Mouse (Mus musculus) MEL (cell line): ENCODE measurements around the gene Snapin. TPM values are rescaled to one million over a fixed set of nuclear protein-coding genes. Genes with fewer than 3 reads are reported as not detected.
A peak's percentile ranks its signal among the peaks of the same experiment; 100 is the strongest.

Experiments used
- DNase-seq: peaks from one replicate; pipeline ENCODE4 v3.0.0; 2011; ENCODE audit warnings: low read depth, low spot score
- H3K27ac ChIP-seq: 2 replicates; pipeline ENCODE4 v1.5.1; 2012; ENCODE audit warnings: low read depth, mild to moderate bottlenecking, control low read depth, low read length, moderate library complexity; ENCODE audit not compliant: control insufficient read depth
- H3K27me3 ChIP-seq, 2 experiments: fragments of 150-350 bp in 1 of 2; sonication (generic) in 1 of 2; 2 replicates each; pipeline ENCODE4 v1.6.1; 2012; ENCODE audit warnings: low read length in 2 of 2, mild to moderate bottlenecking in 2 of 2, improper control_type of control experiment in 1 of 2, moderate library complexity in 1 of 2; ENCODE audit not compliant: insufficient read depth in 2 of 2, control insufficient read depth in 1 of 2
- H3K36me3 ChIP-seq, 2 experiments: 2 replicates each; pipeline ENCODE4 v1.6.1; 2012 to 2014; ENCODE audit warnings: low read length in 2 of 2, improper control_type of control experiment in 1 of 2, inconsistent platforms in 1 of 2, mild to moderate bottlenecking in 1 of 2; ENCODE audit not compliant: insufficient read depth in 2 of 2, control insufficient read depth in 1 of 2
- H3K4me1 ChIP-seq, 2 experiments: fragments of 150-350 bp in 1 of 2; sonication (generic) in 1 of 2; 2 replicates each; pipeline ENCODE4 v1.6.1; 2012; ENCODE audit warnings: low read length in 2 of 2, improper control_type of control experiment in 1 of 2, mild to moderate bottlenecking in 1 of 2; ENCODE audit not compliant: insufficient read depth in 2 of 2, control insufficient read depth in 1 of 2
- H3K4me3 ChIP-seq, 2 experiments: fragments of 150-350 bp in 1 of 2; sonication (generic) in 1 of 2; 2 replicates each; pipeline ENCODE4 v1.5.1; 2012; ENCODE audit warnings: low read depth in 2 of 2, low read length in 2 of 2, mild to moderate bottlenecking in 2 of 2, moderate library complexity in 2 of 2, control low read depth in 1 of 2, improper control_type of control experiment in 1 of 2; ENCODE audit not compliant: control insufficient read depth in 1 of 2, insufficient read depth in 1 of 2
- H3K79me2 ChIP-seq: 2 replicates; pipeline ENCODE4 v1.6.1; 2012; ENCODE audit warnings: mild to moderate bottlenecking, low read length, moderate library complexity; ENCODE audit not compliant: control insufficient read depth, poor library complexity, insufficient read depth
- H3K9ac ChIP-seq: 2 replicates; pipeline ENCODE4 v1.6.1; 2012; ENCODE audit warnings: low read depth, mild to moderate bottlenecking, control low read depth, low read length, moderate library complexity; ENCODE audit not compliant: control insufficient read depth, poor library complexity, severe bottlenecking
- H3K9me3 ChIP-seq: fragments of 150-350 bp; sonication (generic); replicated peaks from 2 replicates; pipeline ENCODE4 v1.6.1; 2012; ENCODE audit warnings: mild to moderate bottlenecking, low read length, improper control_type of control experiment, moderate library complexity; ENCODE audit not compliant: insufficient read depth
- BHLHE40 ChIP-seq: IDR thresholded peaks from 2 replicates; pipeline ENCODE4 v1.6.1; 2012; ENCODE audit warnings: low read depth, mild to moderate bottlenecking, inconsistent platforms, low read length, improper control_type of control experiment, borderline replicate concordance
- CHD1 ChIP-seq: IDR thresholded peaks from 2 replicates; pipeline ENCODE4 v1.6.1; 2012; ENCODE audit warnings: low read depth, mild to moderate bottlenecking, inconsistent platforms, low read length, improper control_type of control experiment
- CHD2 ChIP-seq: IDR thresholded peaks from 2 replicates; pipeline ENCODE4 v1.6.1; 2011; ENCODE audit warnings: low read length, improper control_type of control experiment
- CTCF ChIP-seq, 3 experiments: IDR thresholded peaks in 2 of 3; conservative IDR thresholded peaks in 1 of 3; 2 replicates each; pipeline ENCODE4 v1.5.1; 2011 to 2012; ENCODE audit warnings: low read length in 3 of 3, low read depth in 2 of 3, mild to moderate bottlenecking in 2 of 3, improper control_type of control experiment in 1 of 3, inconsistent platforms in 1 of 3, mixed read lengths in 1 of 3, moderate library complexity in 1 of 3; ENCODE audit not compliant: control insufficient read depth in 1 of 3, insufficient read depth in 1 of 3, poor library complexity in 1 of 3, severe bottlenecking in 1 of 3
- EP300 ChIP-seq, 2 experiments: IDR thresholded peaks; 2 replicates each; pipeline ENCODE4 v1.6.1; 2011; ENCODE audit warnings: improper control_type of control experiment in 2 of 2, low read length in 2 of 2, low read depth in 1 of 2, mild to moderate bottlenecking in 1 of 2
- ETS1 ChIP-seq: IDR thresholded peaks from 2 replicates; pipeline ENCODE4 v1.6.1; 2012; ENCODE audit warnings: low read depth, mild to moderate bottlenecking, inconsistent platforms, low read length, improper control_type of control experiment, moderate library complexity
- HCFC1 ChIP-seq: IDR thresholded peaks from 2 replicates; pipeline ENCODE4 v1.6.1; 2012; ENCODE audit warnings: low read depth, mild to moderate bottlenecking, inconsistent platforms, low read length, improper control_type of control experiment, moderate library complexity
- JUND ChIP-seq: IDR thresholded peaks from 2 replicates; pipeline ENCODE4 v1.6.1; 2011; ENCODE audit warnings: low read depth, mild to moderate bottlenecking, improper control_type of control experiment, low read length
- KAT2A ChIP-seq: conservative IDR thresholded peaks from 2 replicates; pipeline ENCODE4 v1.6.1; 2012; ENCODE audit warnings: low read depth, low read length, improper control_type of control experiment, inconsistent platforms
- MAFK ChIP-seq: IDR thresholded peaks from 2 replicates; pipeline ENCODE4 v1.6.1; 2011; ENCODE audit warnings: low read depth, mild to moderate bottlenecking, low read length, improper control_type of control experiment, borderline replicate concordance
- MAZ ChIP-seq: IDR thresholded peaks from 2 replicates; pipeline ENCODE4 v1.6.1; 2012; ENCODE audit warnings: low read depth, mild to moderate bottlenecking, inconsistent platforms, low read length, improper control_type of control experiment
- MXI1 ChIP-seq: IDR thresholded peaks from 2 replicates; pipeline ENCODE4 v1.6.1; 2011; ENCODE audit warnings: mild to moderate bottlenecking, low read depth, low read length, improper control_type of control experiment
- MYB ChIP-seq: IDR thresholded peaks from 2 replicates; pipeline ENCODE4 v1.6.1; 2011; ENCODE audit warnings: mild to moderate bottlenecking, low read depth, low read length, improper control_type of control experiment
- NELFE ChIP-seq: IDR thresholded peaks from 2 replicates; pipeline ENCODE4 v1.6.1; 2011; ENCODE audit warnings: low read depth, low read length, improper control_type of control experiment
- POLR2A ChIP-seq, 2 experiments: IDR thresholded peaks; 2 replicates each; pipeline ENCODE4 v1.6.1; 2011 to 2012; ENCODE audit warnings: low read length in 2 of 2, mild to moderate bottlenecking in 2 of 2, control low read depth in 1 of 2, improper control_type of control experiment in 1 of 2, low read depth in 1 of 2, moderate library complexity in 1 of 2; ENCODE audit not compliant: control insufficient read depth in 1 of 2, insufficient read depth in 1 of 2, poor library complexity in 1 of 2
- POLR2AphosphoS2 ChIP-seq: IDR thresholded peaks from 2 replicates; pipeline ENCODE4 v1.6.1; 2011; ENCODE audit warnings: low read length, improper control_type of control experiment
- POLR2AphosphoS5 ChIP-seq: IDR thresholded peaks from 2 replicates; pipeline ENCODE4 v1.6.1; 2012; ENCODE audit warnings: low read depth, borderline replicate concordance, mild to moderate bottlenecking, inconsistent platforms, low read length, moderate library complexity, mixed read lengths
- RAD21 ChIP-seq: IDR thresholded peaks from 2 replicates; pipeline ENCODE4 v1.6.1; 2011; ENCODE audit warnings: mild to moderate bottlenecking, low read depth, low read length, improper control_type of control experiment
- TAL1 ChIP-seq: IDR thresholded peaks from 2 replicates; pipeline ENCODE4 v1.6.1; 2012; ENCODE audit warnings: mild to moderate bottlenecking, inconsistent platforms, low read length, moderate library complexity, mixed read lengths
- TBP ChIP-seq: IDR thresholded peaks from 2 replicates; pipeline ENCODE4 v1.8.0; 2011; ENCODE audit warnings: low read depth, low read length, improper control_type of control experiment
- TCF12 ChIP-seq: IDR thresholded peaks from 2 replicates; pipeline ENCODE4 v1.6.1; 2014; ENCODE audit warnings: low read depth, mild to moderate bottlenecking, inconsistent platforms, low read length, improper control_type of control experiment, moderate library complexity
- UBTF ChIP-seq: IDR thresholded peaks from 2 replicates; pipeline ENCODE4 v1.6.1; 2012; ENCODE audit warnings: low read depth, mild to moderate bottlenecking, inconsistent platforms, low read length, improper control_type of control experiment, moderate library complexity, borderline replicate concordance; ENCODE audit not compliant: insufficient read depth
- ZKSCAN1 ChIP-seq: IDR thresholded peaks from 2 replicates; pipeline ENCODE4 v1.6.1; 2012; ENCODE audit warnings: low read depth, mild to moderate bottlenecking, inconsistent platforms, low read length, improper control_type of control experiment, moderate library complexity
- ZNF384 ChIP-seq: IDR thresholded peaks from 2 replicates; pipeline ENCODE4 v1.6.1; 2012; ENCODE audit warnings: low read depth, mild to moderate bottlenecking, inconsistent platforms, low read length, improper control_type of control experiment
- polyA plus RNA-seq, 2 experiments: library from polyadenylated mRNA; stranded (reverse) in 1 of 2; unstranded in 1 of 2; fragments of >175 nt in 1 of 2; fragments of >200 nt in 1 of 2; gene quantifications; 2 replicates each; pipeline versions ENCODE4 v1.2.1 to v1.2.4; 2012; ENCODE audit warnings: low replicate concordance in 2 of 2, low read depth in 1 of 2; ENCODE audit not compliant: insufficient read length in 2 of 2, insufficient read depth in 1 of 2, missing spikeins in 1 of 2
- total RNA-seq: library from RNA; depleted of rRNA; stranded (reverse); fragments of 300-350 nt; gene quantifications from 2 replicates; pipeline ENCODE4 v1.2.3, GENCODE M21; 2012

Gene Snapin
- total and polyA plus RNA-seq, 3 experiments, result 24.5 to 46.8 TPM; not detected in 1

DNA sequence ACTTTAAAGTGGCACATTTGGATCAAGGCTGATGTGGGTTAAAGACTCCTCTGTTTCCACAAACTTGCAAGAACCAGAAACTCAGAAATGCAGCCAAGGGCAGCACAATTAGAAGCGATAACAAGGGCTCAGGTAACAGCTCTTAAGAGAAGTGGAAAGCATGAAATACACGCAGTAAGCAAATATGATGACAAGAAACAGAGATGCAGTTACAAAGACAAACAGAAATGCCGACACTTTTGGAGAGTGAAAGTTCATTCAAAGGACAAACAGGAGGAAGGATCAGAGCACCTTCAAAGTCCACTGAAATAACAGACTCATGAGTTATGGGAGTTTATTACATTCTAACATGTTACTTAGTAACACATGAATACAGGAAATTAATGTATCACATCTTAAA is 15.5 kb upstream of the Snapin start:
- DNase-seq, result no peak
- Histone ChIP-seq H3K27me3 (no peaks in the 10 kb centered on the region), H3K4me3 (no peak overlapping the region), H3K79me2 (peaks cover 27% of the 10 kb centered on the region), H3K36me3 (peaks cover 39 to 58% of the 10 kb centered on the region in 2 experiments), H3K4me1 (peaks cover 2 to 18% of the 10 kb centered on the region in 2 experiments; a peak in 3 of 4 replicates), H3K27ac (no peak overlapping the region), H3K9me3 (no peaks in the 10 kb centered on the region), H3K9ac (no peak overlapping the region)
- no peak for TF ChIP-seq HCFC1
- no peak for TF ChIP-seq EP300 (IDR thresholded peaks at IDR 0.05; ENCODE audit: low read depth in 1 of 2, low read length in 2 of 2)
- TF ChIP-seq MYB, result no peak
- TF ChIP-seq MAZ, result no peak
- peak; percentile 38; the same call in 1 of the 2 replicates for TF ChIP-seq POLR2AphosphoS2
- no peak for TF ChIP-seq CTCF (IDR thresholded peaks at IDR 0.05 in 2 of 3, conservative IDR thresholded peaks at IDR 0.05 in 1 of 3; ENCODE audit: control insufficient read depth in 1 of 3, insufficient read depth in 1 of 3, low read depth in 2 of 3, low read length in 3 of 3, poor library complexity in 1 of 3, severe bottlenecking in 1 of 3)
- no peak for TF ChIP-seq RAD21
- no peak for TF ChIP-seq ZKSCAN1
- no peak for TF ChIP-seq BHLHE40

DNA sequence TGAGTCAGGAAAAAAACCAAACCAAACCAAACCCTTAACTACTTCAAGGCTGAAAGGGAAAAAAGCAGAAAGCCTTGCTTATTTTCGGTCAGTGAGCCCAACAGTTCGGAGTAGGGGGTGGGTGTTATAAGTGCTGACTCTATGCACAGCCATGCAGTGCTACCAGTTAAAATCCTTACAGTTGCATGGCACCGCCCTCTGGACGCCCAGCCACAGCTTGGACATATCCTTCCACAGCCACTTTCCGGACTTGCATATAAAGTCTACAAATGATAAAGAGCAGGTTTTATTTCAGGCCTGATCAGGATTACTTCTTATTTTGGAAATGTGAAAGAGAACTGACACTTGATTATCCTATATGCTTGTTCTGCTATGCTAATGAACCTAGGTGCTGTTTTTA is 14.4 kb upstream of the Snapin start:
- DNase-seq, result no peak
- Histone ChIP-seq H3K4me1 (peaks cover 2 to 14% of the 10 kb centered on the region in 2 experiments; a peak in 2 of 4 replicates), H3K9ac (no peak overlapping the region), H3K36me3 (peaks cover 39 to 70% of the 10 kb centered on the region in 2 experiments), H3K9me3 (no peaks in the 10 kb centered on the region), H3K27me3 (no peaks in the 10 kb centered on the region), H3K79me2 (peaks cover 27% of the 10 kb centered on the region)
- TF ChIP-seq CTCF (IDR thresholded peaks at IDR 0.05 in 2 of 3, conservative IDR thresholded peaks at IDR 0.05 in 1 of 3; ENCODE audit: control insufficient read depth in 1 of 3, insufficient read depth in 1 of 3, low read depth in 2 of 3, low read length in 3 of 3, poor library complexity in 1 of 3, severe bottlenecking in 1 of 3) (no peak), RAD21 (no peak), JUND (no peak), TAL1 (no peak), UBTF (no peak), MAFK (no peak), ZNF384 (no peak), MYB (no peak), ETS1 (no peak), MAZ (no peak), POLR2AphosphoS5 (no peak), TCF12 (no peak), CHD1 (no peak), MXI1 (no peak), TBP (no peak), POLR2A (IDR thresholded peaks at IDR 0.05; ENCODE audit: control insufficient read depth in 1 of 2, insufficient read depth in 1 of 2, low read depth in 1 of 2, low read length in 2 of 2, poor library complexity in 1 of 2) (no peak), KAT2A (no peak), ZKSCAN1 (no peak), NELFE (no peak), CHD2 (no peak)
- TF ChIP-seq, all 39 proteins: peak for 0
- Histone ChIP-seq H3K4me3 (no peak overlapping the region), H3K27ac (no peak overlapping the region)
